In genomic region chr12:107918779-107919178, GRCm38 (mm10) we compare ENCODE assay signal across 23 mouse cellular contexts.
DNase-seq lines count a peak whose midpoint lies in the region; ATAC-seq lines count a peak whose summit lies in the region.
"Had no signal": no experiment of that assay in that cellular context is flagged by ENCODE, and none has a peak within 500 bp of the region (broad histone marks: within the 10 kb centered on the region; RNA-seq: fewer than 3 reads in every experiment).

No protein-coding gene starts in this region.

- no peaks in the 10 kb centered on the region for H3K27me3 ChIP-seq in kidney, embryonic 15.5 days
- H3K27me3 ChIP-seq: hindbrain, embryonic 15.5 days; midbrain, embryonic 12.5 days; stomach, embryonic 15.5 days had no signal

- H3K4me1 ChIP-seq in kidney, embryonic 15.5 days, result peaks cover 13% of the 10 kb centered on the region; the same call in 1 of the 2 replicates
- H3K4me1 ChIP-seq: stomach, embryonic 15.5 days had no signal

- H3K4me2 ChIP-seq in kidney, embryonic 15.5 days, result no peak overlapping the region
- H3K4me2 ChIP-seq: heart, embryonic 11.5 days; hindbrain, embryonic 15.5 days; midbrain, embryonic 12.5 days; stomach, embryonic 15.5 days had no signal

- WGBS in kidney, embryonic 15.5 days, result 91% methylated on average over 6 of the region's 6 CpGs

- DNase-seq in spleen, postnatal 36 days (ENCODE audit: low spot score in 2 of 2), result peak; percentile 20 to 23
- no peak for DNase-seq in spleen, postnatal 14 days (ENCODE audit: low spot score in 2 of 2)
- peak; percentile 76 for DNase-seq in thymus, postnatal 0 days (ENCODE audit: low spot score)
- no peak for DNase-seq in left cerebral cortex, adult 9 months (ENCODE audit: low spot score in 2 of 2)
- DNase-seq in left cerebral cortex, postnatal 36 days (ENCODE audit: low spot score in 2 of 2), result no peak
- DNase-seq: adrenal gland, adult 8-10 months; cerebellum, adult 18-20 months; cerebellum, postnatal 14 days; gastrocnemius, postnatal 10 days; heart, adult 11 months; kidney, postnatal 36 days; layer of hippocampus, adult 9-11 months; right cerebral cortex, postnatal 14 days; spleen, adult 18-20 months had no signal

- intact Hi-C loops in left cerebral cortex, postnatal 36 days (cut with DNase I), result no loop called here

- H3K36me3 ChIP-seq in kidney, embryonic 15.5 days, result peaks cover 23% of the 10 kb centered on the region

- H3K9ac ChIP-seq in kidney, embryonic 15.5 days, result no peak overlapping the region
- H3K9ac ChIP-seq: hindbrain, embryonic 15.5 days; midbrain, embryonic 12.5 days; stomach, embryonic 15.5 days had no signal

- peaks cover 13% of the 10 kb centered on the region for H3K9me3 ChIP-seq in kidney, embryonic 15.5 days (replicated peaks)
- H3K9me3 ChIP-seq: stomach, embryonic 15.5 days had no signal

- no peak overlapping the region for H3K4me3 ChIP-seq in kidney, embryonic 15.5 days (replicated peaks)
- H3K4me3 ChIP-seq: hindbrain, embryonic 15.5 days; left cerebral cortex, adult 2 months; midbrain, embryonic 12.5 days; stomach, embryonic 15.5 days had no signal

- no peak overlapping the region for H3K27ac ChIP-seq in kidney, embryonic 15.5 days
- H3K27ac ChIP-seq: hindbrain, embryonic 15.5 days; left cerebral cortex, adult 2 months; midbrain, embryonic 12.5 days; stomach, embryonic 15.5 days had no signal

- ATAC-seq in activated CD4-positive, CD25-positive, alpha-beta regulatory T cell, adult 4 months, result peak; percentile 46
- ATAC-seq in kidney, embryonic 15.5 days (replicated peaks; ENCODE audit: low FRiP score), result no peak
- ATAC-seq: intestine, embryonic 16.5 days; Patski had no signal

Comparison
In these comparisons a context has a peak if more than half of its experiments do, and no peak if none do; other contexts are left out.
1. DNase-seq: peak in spleen, postnatal 36 days (2 of 2) and thymus, postnatal 0 days (single experiment); none in spleen, postnatal 14 days (0 of 2), left cerebral cortex, adult 9 months (0 of 2) and left cerebral cortex, postnatal 36 days (0 of 2).